Mouse (Mus musculus): ENCODE measurements around the gene Scube2. TPM values are rescaled to one million over a fixed set of nuclear protein-coding genes. Genes with fewer than 3 reads are reported as not detected.

The Scube2 gene
- polyA plus RNA-seq, 1 experiment: not detected

GRCm38 (mm10) chr7:109881561-109882099 lies 16.2 kb upstream of the Scube2 start:
- Histone ChIP-seq H3K4me3 (ENCODE audit: insufficient read depth, low read length) (no peak overlapping the region), H3K4me1 (ENCODE audit: control insufficient read depth, insufficient read depth, low read length) (peaks cover 6% of the 10 kb centered on the region; the same call in 1 of the 2 replicates), H3K27ac (ENCODE audit: insufficient read depth, low read depth, low read length) (no peak overlapping the region)
- no peak for TF ChIP-seq POLR2A (IDR thresholded peaks at IDR 0.05; ENCODE audit: borderline replicate concordance, low read depth, low read length)
- TF ChIP-seq CTCF (IDR thresholded peaks at IDR 0.05; ENCODE audit: low read depth, low read length): no peak

- Histone ChIP-seq H3K4me3 (ENCODE audit: insufficient read depth, low read length) (no peak overlapping the region), H3K27ac (ENCODE audit: insufficient read depth, low read depth, low read length) (no peak overlapping the region), H3K4me1 (ENCODE audit: control insufficient read depth, insufficient read depth, low read length) (peaks cover 6% of the 10 kb centered on the region; the same call in 1 of the 2 replicates)
- TF ChIP-seq CTCF (IDR thresholded peaks at IDR 0.05; ENCODE audit: low read depth, low read length) (no peak), POLR2A (IDR thresholded peaks at IDR 0.05; ENCODE audit: borderline replicate concordance, low read depth, low read length) (no peak)
Measured at GRCm38 (mm10) chr7:109879158-109879557, 13.7 kb upstream of the Scube2 start.

GRCm38 (mm10) chr7:109876085-109876484 lies 10.6 kb upstream of the Scube2 start:
- no peak for TF ChIP-seq POLR2A (IDR thresholded peaks at IDR 0.05; ENCODE audit: borderline replicate concordance, low read depth, low read length)
- TF ChIP-seq CTCF (IDR thresholded peaks at IDR 0.05; ENCODE audit: low read depth, low read length): no peak
- Histone ChIP-seq H3K4me3 (ENCODE audit: insufficient read depth, low read length) (no peak overlapping the region), H3K4me1 (ENCODE audit: control insufficient read depth, insufficient read depth, low read length) (peaks cover 6% of the 10 kb centered on the region; the same call in 1 of the 2 replicates), H3K27ac (ENCODE audit: insufficient read depth, low read depth, low read length) (no peak overlapping the region)

GRCm38 (mm10) chr7:109875598-109875997 lies 10.1 kb upstream of the Scube2 start:
- Histone ChIP-seq H3K4me3 (ENCODE audit: insufficient read depth, low read length) (no peak overlapping the region), H3K4me1 (ENCODE audit: control insufficient read depth, insufficient read depth, low read length) (peaks cover 6% of the 10 kb centered on the region; the same call in 1 of the 2 replicates), H3K27ac (ENCODE audit: insufficient read depth, low read depth, low read length) (no peak overlapping the region)
- TF ChIP-seq POLR2A (IDR thresholded peaks at IDR 0.05; ENCODE audit: borderline replicate concordance, low read depth, low read length): no peak

GRCm38 (mm10) chr7:109875033-109875432 lies 9.6 kb upstream of the Scube2 start:
- Histone ChIP-seq H3K27ac (ENCODE audit: insufficient read depth, low read depth, low read length) (no peak overlapping the region), H3K4me1 (ENCODE audit: control insufficient read depth, insufficient read depth, low read length) (peaks cover 6% of the 10 kb centered on the region; the same call in 1 of the 2 replicates), H3K4me3 (ENCODE audit: insufficient read depth, low read length) (no peak overlapping the region)
- TF ChIP-seq CTCF (IDR thresholded peaks at IDR 0.05; ENCODE audit: low read depth, low read length) (no peak), POLR2A (IDR thresholded peaks at IDR 0.05; ENCODE audit: borderline replicate concordance, low read depth, low read length) (no peak)

- Histone ChIP-seq H3K27ac (ENCODE audit: insufficient read depth, low read depth, low read length) (no peak overlapping the region), H3K4me1 (ENCODE audit: control insufficient read depth, insufficient read depth, low read length) (no peaks in the 10 kb centered on the region), H3K4me3 (ENCODE audit: insufficient read depth, low read length) (no peak overlapping the region)
- no peak for TF ChIP-seq POLR2A (IDR thresholded peaks at IDR 0.05; ENCODE audit: borderline replicate concordance, low read depth, low read length)
- TF ChIP-seq CTCF (IDR thresholded peaks at IDR 0.05; ENCODE audit: low read depth, low read length): no peak
Measured at GRCm38 (mm10) chr7:109873170-109873569, 7.7 kb upstream of the Scube2 start.

- no peak overlapping the region for H3K4me3 ChIP-seq (ENCODE audit: insufficient read depth, low read length)
- no peak overlapping the region for H3K27ac ChIP-seq (ENCODE audit: insufficient read depth, low read depth, low read length)
- H3K4me1 ChIP-seq (ENCODE audit: control insufficient read depth, insufficient read depth, low read length): no peaks in the 10 kb centered on the region
- TF ChIP-seq POLR2A (IDR thresholded peaks at IDR 0.05; ENCODE audit: borderline replicate concordance, low read depth, low read length) (no peak), CTCF (IDR thresholded peaks at IDR 0.05; ENCODE audit: low read depth, low read length) (no peak)
Measured at GRCm38 (mm10) chr7:109871232-109871631, 5.8 kb upstream of the Scube2 start.

GRCm38 (mm10) chr7:109868498-109868897 lies 3.0 kb upstream of the Scube2 start:
- Histone ChIP-seq H3K27ac (ENCODE audit: insufficient read depth, low read depth, low read length) (no peak overlapping the region), H3K4me3 (ENCODE audit: insufficient read depth, low read length) (no peak overlapping the region), H3K4me1 (ENCODE audit: control insufficient read depth, insufficient read depth, low read length) (no peaks in the 10 kb centered on the region)
- TF ChIP-seq CTCF (IDR thresholded peaks at IDR 0.05; ENCODE audit: low read depth, low read length) (no peak), POLR2A (IDR thresholded peaks at IDR 0.05; ENCODE audit: borderline replicate concordance, low read depth, low read length) (no peak)

GRCm38 (mm10) chr7:109866643-109867042 lies 1.2 kb upstream of the Scube2 start:
- Histone ChIP-seq H3K4me1 (ENCODE audit: control insufficient read depth, insufficient read depth, low read length) (no peaks in the 10 kb centered on the region), H3K4me3 (ENCODE audit: insufficient read depth, low read length) (no peak overlapping the region), H3K27ac (ENCODE audit: insufficient read depth, low read depth, low read length) (no peak overlapping the region)
- TF ChIP-seq POLR2A (IDR thresholded peaks at IDR 0.05; ENCODE audit: borderline replicate concordance, low read depth, low read length) (no peak), CTCF (IDR thresholded peaks at IDR 0.05; ENCODE audit: low read depth, low read length) (no peak)

GRCm38 (mm10) chr7:109863561-109863960 lies 1.9 kb downstream of the Scube2 start:
- no peak overlapping the region for H3K27ac ChIP-seq (ENCODE audit: insufficient read depth, low read depth, low read length)
- TF ChIP-seq POLR2A (IDR thresholded peaks at IDR 0.05; ENCODE audit: borderline replicate concordance, low read depth, low read length) (no peak), CTCF (IDR thresholded peaks at IDR 0.05; ENCODE audit: low read depth, low read length) (no peak)
- no peak overlapping the region for H3K4me3 ChIP-seq (ENCODE audit: insufficient read depth, low read length)
- H3K4me1 ChIP-seq (ENCODE audit: control insufficient read depth, insufficient read depth, low read length): peaks cover 5% of the 10 kb centered on the region
